Mouse (Mus musculus) stomach, postnatal 0 days (tissue): ENCODE measurements around the gene Cox6a1. TPM values are rescaled to one million over a fixed set of nuclear protein-coding genes. Genes with fewer than 3 reads are reported as not detected.

ENCODE experiments used
- ATAC-seq: fragments of 200-750 bp; cut with Nextera tagmentation; 2 replicates; pipeline ENCODE4 v1.8.0; 2017; ENCODE audit not compliant: low FRiP score, low TSS enrichment
- DNase-seq: peaks from one replicate; pipeline ENCODE4 v3.0.0-alpha.2; 2016; ENCODE audit warnings: low spot score
- H3K27ac ChIP-seq: fragments of 300-500 bp; sonication (generic); replicated peaks from 2 replicates; pipeline ENCODE4 v1.5.1; 2014; ENCODE audit warnings: mild to moderate bottlenecking, control low read depth
- H3K27me3 ChIP-seq: fragments of 300-500 bp; sonication (generic); 2 replicates; pipeline ENCODE4 v1.6.1; 2014; ENCODE audit warnings: low read length; ENCODE audit not compliant: control insufficient read depth, insufficient read depth
- H3K36me3 ChIP-seq: fragments of 300-500 bp; sonication (generic); 2 replicates; pipeline ENCODE4 v1.6.1; 2014; ENCODE audit warnings: low read length, mixed read lengths; ENCODE audit not compliant: control insufficient read depth, insufficient read depth
- H3K4me1 ChIP-seq: fragments of 300-500 bp; sonication (generic); replicated peaks from 2 replicates; pipeline ENCODE4 v1.6.1; 2014; ENCODE audit warnings: antibody characterized with exemption; ENCODE audit not compliant: control insufficient read depth, insufficient read depth
- H3K4me2 ChIP-seq: fragments of 300-500 bp; sonication (generic); replicated peaks from 2 replicates; pipeline ENCODE4 v1.6.1; 2014; ENCODE audit warnings: low read depth, mild to moderate bottlenecking, control low read depth, moderate library complexity
- H3K4me3 ChIP-seq: fragments of 300-500 bp; sonication (generic); 2 replicates; pipeline ENCODE4 v1.5.1; 2014; ENCODE audit warnings: low read depth, low read length, control low read depth
- H3K9ac ChIP-seq: fragments of 300-500 bp; sonication (generic); 2 replicates; pipeline ENCODE4 v1.6.1; 2014; ENCODE audit warnings: mild to moderate bottlenecking, low read length, control low read depth, mixed read lengths
- H3K9me3 ChIP-seq: fragments of 300-500 bp; sonication (generic); 2 replicates; pipeline ENCODE4 v1.6.1; 2016; ENCODE audit warnings: low read length; ENCODE audit not compliant: control insufficient read depth
- CTCF ChIP-seq: IDR thresholded peaks from 2 replicates; pipeline ENCODE4 v1.5.1; 2016; ENCODE audit warnings: antibody characterized with exemption, low read depth, mild to moderate bottlenecking, moderate library complexity
- EP300 ChIP-seq: optimal IDR thresholded peaks from 2 replicates; pipeline ENCODE3; 2016; ENCODE audit warnings: antibody characterized with exemption
- WGBS: fragments of 180-500 bp; shearing (Covaris S2); extraction: QIAGEN DNeasy Blood & Tissue Kit; methylation state at CpG from one replicate; pipeline ENCODE4 v1.1.7; 2014; 5-methylcytosine and 5-hydroxymethylcytosine counted together
- polyA plus RNA-seq: library from polyadenylated mRNA; unstranded; fragments of >200 nt; fragmentation: Nextera tagmentation; extraction: Ambion mirVana; gene quantifications from 2 replicates; pipeline ENCODE4 v1.2.1, GENCODE M21; 2015

Gene Cox6a1
- polyA plus RNA-seq, 1 experiment from 2014 or later = 1,574 TPM

DNA sequence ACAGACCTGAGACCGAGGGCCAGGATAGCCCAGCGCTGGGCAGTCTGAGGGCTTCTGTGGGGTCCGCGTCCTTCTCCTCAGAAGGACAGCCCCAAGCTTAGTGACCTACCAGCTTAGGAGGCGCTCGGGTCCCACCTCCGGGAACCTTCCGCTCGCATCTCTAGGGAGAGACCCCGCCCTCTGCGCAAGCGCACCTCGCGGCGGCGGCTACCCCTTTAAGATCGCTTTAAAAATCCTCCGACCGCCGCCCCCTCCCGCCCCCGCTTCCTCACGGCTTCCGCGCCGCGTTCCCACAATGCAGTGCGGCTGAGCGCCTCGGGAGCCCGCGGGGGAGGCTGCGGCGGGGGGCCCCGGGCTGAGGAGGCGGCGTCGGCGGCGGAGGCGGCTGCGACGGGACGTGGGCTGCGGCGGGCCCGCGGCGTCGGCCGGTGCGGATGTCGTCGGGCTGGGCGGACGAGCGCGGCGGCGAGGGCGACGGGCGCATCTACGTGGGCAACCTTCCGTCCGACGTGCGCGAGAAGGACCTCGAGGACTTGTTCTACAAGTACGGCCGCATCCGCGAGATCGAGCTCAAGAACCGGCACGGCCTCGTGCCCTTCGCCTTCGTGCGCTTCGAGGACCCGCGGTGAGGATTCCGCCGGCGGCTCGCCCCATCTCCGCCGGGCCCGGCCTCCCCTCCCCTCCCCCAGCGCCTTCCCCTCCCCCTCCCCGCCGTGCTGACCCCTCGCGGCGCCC is 21.7 kb downstream of the Cox6a1 start, which contains the start of gene Srsf9:
Gene Srsf9, plus strand, starts transcription at position 303 of the 735 bp plus-strand sequence.
- peaks cover 4% of the 10 kb centered on the region for H3K4me1 ChIP-seq
- WGBS = under 1% methylated on average over 50 of the region's 97 CpGs
- H3K9ac ChIP-seq = peak within 1 kb of the TSS; percentile 87
- ATAC-seq = peak; percentile 94
- H3K27me3 ChIP-seq = no peaks in the 10 kb centered on the region
- peak within 1 kb of the TSS; percentile 83 for H3K4me3 ChIP-seq
- peaks cover 9% of the 10 kb centered on the region; the same call in 1 of the 2 replicates for H3K36me3 ChIP-seq
- H3K4me2 ChIP-seq = peak within 1 kb of the TSS; percentile 98
- peak; percentile 95 for DNase-seq
- no peaks in the 10 kb centered on the region for H3K9me3 ChIP-seq
- TF ChIP-seq EP300 = no peak
- no peak for TF ChIP-seq CTCF
- H3K27ac ChIP-seq = peak within 1 kb of the TSS; percentile 88

DNA sequence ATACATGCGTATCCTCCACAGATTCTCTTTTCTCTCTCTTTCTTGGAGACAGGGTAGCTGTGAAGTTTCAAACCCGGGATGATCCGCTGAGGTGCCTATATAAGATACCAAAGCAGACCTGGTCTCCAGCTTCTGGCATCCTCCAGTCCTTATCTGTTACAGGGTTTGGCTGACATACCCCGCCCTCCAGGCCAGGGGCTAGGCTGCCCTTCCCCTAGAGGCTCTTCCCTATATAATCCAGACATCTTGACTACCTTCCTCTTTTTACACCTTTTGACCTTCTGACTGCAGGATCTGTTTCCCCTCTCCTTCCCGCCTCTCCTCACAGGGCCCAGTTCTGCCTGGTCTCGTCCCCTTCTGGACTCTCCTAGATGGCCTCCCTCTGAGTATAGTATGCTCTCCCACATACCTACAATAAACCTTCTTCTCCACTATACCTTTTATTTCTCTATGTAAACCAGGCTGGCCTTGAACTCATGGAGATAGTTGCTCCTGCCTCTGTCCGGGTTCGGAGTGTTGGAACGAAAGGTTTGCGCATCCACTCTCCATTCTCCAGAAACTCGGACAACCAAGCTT is 22.4 kb downstream of the Cox6a1 start:
- no peak for DNase-seq
- H3K4me3 ChIP-seq = peak overlapping the region; percentile 83
- WGBS = 19% methylated on average over 11 of the region's 11 CpGs
- TF ChIP-seq EP300 (no peak), CTCF (no peak)
- H3K9ac ChIP-seq = peak overlapping the region; percentile 87
- H3K4me2 ChIP-seq = peak overlapping the region; percentile 98
- H3K27ac ChIP-seq = peak overlapping the region; percentile 88
- peaks cover 4% of the 10 kb centered on the region for H3K4me1 ChIP-seq
- peak; percentile 25 for ATAC-seq
- H3K36me3 ChIP-seq = peaks cover 6% of the 10 kb centered on the region; the same call in 1 of the 2 replicates
- no peaks in the 10 kb centered on the region for H3K27me3 ChIP-seq
- no peaks in the 10 kb centered on the region for H3K9me3 ChIP-seq

DNA sequence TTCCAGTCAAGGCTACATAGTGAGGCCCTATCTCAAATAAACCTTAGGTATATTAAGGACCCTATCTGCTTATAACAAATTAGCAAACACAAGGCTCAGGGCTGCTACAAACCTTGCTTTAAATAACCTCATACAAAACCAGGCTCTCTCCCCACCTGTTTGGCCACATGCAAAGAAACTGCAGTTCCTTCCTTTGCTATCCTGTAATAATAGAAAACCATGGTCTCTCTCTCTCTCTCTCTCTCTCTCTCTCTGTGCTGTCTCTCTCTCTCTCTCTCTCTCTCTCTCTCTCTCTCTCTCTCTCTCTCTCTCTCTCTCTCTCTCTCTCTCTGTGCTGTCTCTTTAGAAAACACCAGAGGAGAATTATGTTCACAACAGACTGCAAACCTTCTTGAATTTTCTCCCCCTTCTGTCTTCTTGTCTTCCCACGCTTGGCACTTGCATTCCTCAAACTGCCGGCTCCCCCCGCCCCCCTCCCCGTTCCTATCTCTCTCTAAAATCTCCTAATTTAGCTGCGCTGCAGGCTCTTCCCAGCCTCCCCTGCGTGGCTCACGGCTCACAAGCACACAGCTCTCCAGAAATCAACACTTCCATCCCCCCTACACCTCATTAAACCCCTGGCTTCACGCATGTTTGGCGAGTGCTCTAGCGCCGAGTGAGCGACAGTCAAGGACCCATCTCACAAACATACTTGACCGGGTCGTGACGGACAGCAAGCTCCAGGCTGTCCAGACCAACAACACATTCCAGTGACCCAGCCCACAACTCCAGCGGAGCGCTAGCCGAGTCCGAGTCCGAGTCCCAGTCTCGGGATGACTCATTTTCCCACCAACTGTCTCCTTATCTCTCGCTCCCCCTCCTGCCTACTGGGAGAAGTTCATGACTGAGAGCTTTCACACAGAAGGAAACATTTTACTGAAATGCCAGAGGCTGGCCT is 29.5 kb downstream of the Cox6a1 start:
- Histone ChIP-seq H3K27ac (peak overlapping the region; percentile 88), H3K4me1 (peaks cover 5% of the 10 kb centered on the region; the same call in 1 of the 2 replicates), H3K27me3 (no peaks in the 10 kb centered on the region), H3K4me2 (peak overlapping the region; percentile 66), H3K9me3 (no peaks in the 10 kb centered on the region), H3K4me3 (peak overlapping the region; percentile 35), H3K36me3 (no peaks in the 10 kb centered on the region), H3K9ac (peak overlapping the region; percentile 55)
- TF ChIP-seq CTCF = peak; percentile 82
- TF ChIP-seq EP300 = no peak
- DNase-seq (peak; percentile 79), ATAC-seq (peak; percentile 87)
- WGBS = 0% methylated on average over 22 of the region's 22 CpGs

DNA sequence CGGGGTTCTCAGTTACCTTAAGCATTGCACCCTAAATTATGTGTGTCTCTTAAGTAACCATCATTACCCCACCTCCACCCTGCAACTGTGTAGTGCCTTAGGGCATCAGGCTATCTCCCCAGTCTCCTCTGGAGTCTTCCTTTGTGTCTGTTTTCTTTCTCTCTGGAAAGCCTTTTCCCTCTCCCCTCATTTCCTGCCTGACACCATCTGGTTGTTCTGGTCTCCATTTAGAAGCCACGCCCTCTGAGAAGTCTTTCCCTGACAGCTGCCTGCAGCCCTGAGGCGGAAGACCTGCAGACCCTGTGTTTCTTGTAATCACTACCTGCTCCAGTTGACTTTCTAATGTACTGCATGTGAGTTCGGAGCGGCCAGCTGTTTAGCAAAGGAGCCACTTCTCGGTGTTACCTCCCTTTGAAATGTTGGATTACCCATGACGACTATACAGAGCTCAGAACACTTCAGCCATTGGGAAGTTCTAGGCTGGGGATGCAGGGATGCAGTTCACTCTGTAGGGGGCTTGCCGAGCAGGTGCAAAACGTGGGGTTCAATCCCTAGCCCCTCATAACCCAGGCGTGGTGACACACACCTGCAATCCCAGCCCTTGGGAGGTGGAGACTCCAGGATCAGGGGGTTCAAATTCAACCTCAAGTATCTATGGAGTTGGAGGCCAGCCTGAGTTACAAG is 31.0 kb downstream of the Cox6a1 start:
- WGBS = 7% methylated on average over 10 of the region's 10 CpGs
- DNase-seq (peak; percentile 28), ATAC-seq (no peak)
- 0 out of 2 replicates have a peak, but pooled peaks have one; percentile 1 for TF ChIP-seq CTCF
- TF ChIP-seq EP300 = no peak
- Histone ChIP-seq H3K9ac (peak overlapping the region; percentile 31; the same call in 1 of the 2 replicates), H3K9me3 (no peaks in the 10 kb centered on the region), H3K4me3 (no peak overlapping the region), H3K4me1 (peaks cover 5% of the 10 kb centered on the region; the same call in 1 of the 2 replicates), H3K27ac (peak overlapping the region; percentile 66), H3K27me3 (no peaks in the 10 kb centered on the region), H3K4me2 (no peak overlapping the region; the same call in 1 of the 2 replicates), H3K36me3 (no peaks in the 10 kb centered on the region)

DNA sequence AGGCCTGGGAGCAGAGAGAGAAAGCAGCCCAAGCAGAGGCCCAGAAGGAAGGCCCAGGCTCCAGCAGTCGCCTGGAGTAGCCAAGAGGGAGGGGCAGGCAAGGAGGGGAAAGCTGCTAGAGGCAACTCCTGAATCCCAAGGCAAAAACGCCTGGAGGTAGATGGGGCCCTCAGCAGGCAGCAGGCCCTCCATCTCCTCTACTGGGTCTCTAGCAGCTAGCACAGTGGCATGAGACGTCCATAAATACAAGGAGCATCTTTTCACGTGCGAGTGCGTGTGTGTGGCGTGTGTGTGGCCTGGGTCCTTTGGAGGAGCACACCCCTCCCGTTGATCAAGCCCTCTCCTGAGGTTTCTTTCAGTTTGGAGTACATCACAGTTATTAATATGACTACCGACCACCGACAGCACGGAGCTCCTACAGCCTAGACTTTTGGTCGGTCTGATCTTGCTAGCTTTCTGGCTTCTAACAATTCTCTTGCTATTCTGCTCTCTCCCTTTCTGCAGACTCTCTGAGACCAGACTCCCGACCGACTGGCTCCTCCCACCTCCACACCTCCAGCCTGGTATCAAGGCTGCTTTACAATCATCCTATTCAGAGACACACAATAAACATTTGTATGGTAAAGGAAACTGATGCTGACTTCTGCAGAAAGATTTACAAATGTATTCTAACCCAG is 31.7 kb downstream of the Cox6a1 start:
- no peak overlapping the region for H3K4me3 ChIP-seq
- peak overlapping the region; percentile 66 for H3K27ac ChIP-seq
- TF ChIP-seq EP300 (no peak), CTCF (no peak)
- no peak overlapping the region; the same call in 1 of the 2 replicates for H3K4me2 ChIP-seq
- H3K36me3 ChIP-seq = no peaks in the 10 kb centered on the region
- no peaks in the 10 kb centered on the region for H3K27me3 ChIP-seq
- H3K9ac ChIP-seq = peak overlapping the region; percentile 53; the same call in 1 of the 2 replicates
- 17% methylated on average over 14 of the region's 14 CpGs for WGBS
- DNase-seq = peak; percentile 45
- H3K4me1 ChIP-seq = peaks cover 5% of the 10 kb centered on the region; the same call in 1 of the 2 replicates
- ATAC-seq = no peak
- H3K9me3 ChIP-seq = no peaks in the 10 kb centered on the region
